Mouse (Mus musculus) olfactory bulb, adult 2 months (tissue): ENCODE data around the gene Amdhd1.

Experiments
- CTCF ChIP-seq: fragments of 200-500 bp; IDR thresholded peaks from 2 replicates; pipeline ENCODE4 v1.5.1; 2012; ENCODE audit warnings: low read depth, mild to moderate bottlenecking, low read length, moderate library complexity; ENCODE audit not compliant: insufficient read depth
- POLR2A ChIP-seq: fragments of 200-500 bp; IDR thresholded peaks from 2 replicates; pipeline ENCODE4 v1.6.1; 2012; ENCODE audit warnings: mild to moderate bottlenecking, low read depth, low read length, moderate library complexity; ENCODE audit not compliant: insufficient read depth

- TF ChIP-seq CTCF (no peak), POLR2A (no peak)
Measured at GRCm38 (mm10) chr10:93520994-93521393, 18.8 kb downstream of the Amdhd1 start.
